Mouse (Mus musculus) Patski (cell line): ENCODE results near the gene Smyd4. TPM values are rescaled to one million over a fixed set of nuclear protein-coding genes. Genes with fewer than 3 reads are reported as not detected.
A peak's percentile ranks its signal among the peaks of the same experiment; 100 is the strongest.
"Not testable (repeated sequence)": the region's sequence is repeated elsewhere in the genome, so short reads cannot be mapped to it uniquely, and the experiment has no call there.

Experiments used
- ATAC-seq: fragments of 100-300 bp; one replicate; pipeline ENCODE4 v1.8.0; 2021
- CTCF ChIA-PET: fragments of 350-600 bp; sonication (Branson Sonifier 250); formaldehyde crosslinking; loops from one replicate; lab custom pipeline; 2022; ENCODE audit warnings: inconsistent platforms; lab: Charles Lee
- POLR2A ChIA-PET: fragments of 350-600 bp; sonication (Branson Sonifier 250); formaldehyde crosslinking; loops from one replicate; lab custom pipeline; 2022; ENCODE audit warnings: antibody characterized with exemption, inconsistent platforms; lab: Charles Lee
- DNase-seq: peaks from one replicate; pipeline ENCODE4 v3.0.0-alpha.2; 2011; ENCODE audit warnings: low read depth, low spot score
- H3K27me3 ChIP-seq: fragments of 371-371 bp; one replicate; pipeline ENCODE4 v1.5.1; 2021
- CTCF ChIP-seq: fragments of 100-300 bp; IDR thresholded peaks from one replicate; pipeline ENCODE4 v1.5.1; 2021
- in situ Hi-C: fragments of 300-500 bp; cut with MboI; formaldehyde crosslinking; loops from 3 replicates; pipeline ENCODE4 v1.11.1; 2018; ENCODE audit warnings: low pct_unique_long_range_greater_than_20kb, mixed read lengths
- polyA plus RNA-seq: library from polyadenylated mRNA; unstranded; gene quantifications from one replicate; pipeline ENCODE4 v1.2.3, GENCODE M21; 2021

Gene Smyd4
- polyA plus RNA-seq, 1 experiment from 2014 or later = 10.4 TPM

DNA sequence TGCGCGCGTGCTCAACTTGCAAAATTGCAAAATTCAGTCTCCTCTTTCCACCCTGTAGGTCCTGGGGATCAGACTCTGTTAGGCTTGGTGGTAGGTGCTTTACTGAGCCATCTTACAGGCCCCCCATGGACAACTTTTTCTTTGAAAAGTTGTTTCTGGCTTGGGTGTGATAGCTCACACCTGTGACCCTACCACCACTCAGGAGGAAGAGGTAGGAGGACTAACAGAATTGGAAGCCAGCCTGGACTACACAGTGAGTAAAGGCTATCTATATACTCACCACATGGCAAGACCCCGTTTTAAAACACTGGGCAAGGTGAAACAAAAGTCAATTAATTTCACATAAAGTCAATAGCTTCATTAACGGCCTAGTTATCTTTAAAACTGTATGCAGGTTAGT, 3.5 kb upstream of the Smyd4 start:
- no peak for TF ChIP-seq CTCF
- H3K27me3 ChIP-seq = no peaks in the 10 kb centered on the region
- in situ Hi-C loops = no loop called here
- ChIA-PET POLR2A (interaction anchor here (0.6 kb wide), 3 partner anchors 116 to 393 kb away, joined by 3 to 12 read pairs (median 3); no protein-coding TSS in a partner anchor), CTCF (interaction anchor here (0.7 to 1.5 kb wide), 2 partner anchors 24 to 27 kb away, joined by 3 to 4 read pairs; no protein-coding TSS in a partner anchor)
- ATAC-seq = no peak
- DNase-seq = no peak

DNA sequence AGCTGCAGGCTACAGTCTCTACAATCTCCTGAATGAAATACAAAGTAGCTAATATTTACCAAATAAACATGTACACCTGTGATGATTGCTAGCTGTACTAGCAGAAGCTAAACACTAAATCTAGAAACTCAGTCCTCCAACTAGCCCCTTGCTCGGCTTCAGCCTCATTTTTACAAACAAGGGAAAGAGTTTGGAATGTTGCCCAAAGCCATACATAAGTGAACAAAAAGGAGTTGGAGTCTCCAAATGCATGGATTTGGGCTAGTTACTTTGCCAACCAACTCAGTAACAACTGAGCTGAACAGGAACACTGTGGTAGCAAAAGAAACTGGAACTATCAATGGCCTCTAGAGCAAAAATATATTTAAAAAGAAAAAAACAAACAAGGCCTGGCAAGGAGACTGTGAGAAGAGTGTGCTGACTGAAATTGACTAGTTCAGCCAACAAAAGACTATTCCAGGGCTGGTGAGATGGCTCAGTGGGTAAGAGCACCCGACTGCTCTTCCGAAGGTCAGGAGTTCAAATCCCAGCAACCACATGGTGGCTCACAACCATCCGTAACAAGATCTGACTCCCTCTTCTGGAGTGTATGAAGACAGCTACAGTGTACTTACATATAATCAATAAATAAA, 1.6 kb upstream of the Smyd4 start:
- DNase-seq = no peak
- CTCF ChIA-PET = no interaction called here
- no peak for TF ChIP-seq CTCF
- POLR2A ChIA-PET = interaction anchor here (0.8 kb wide), 1 partner anchor 15 kb away, joined by 3 read pairs; no protein-coding TSS in a partner anchor
- no peaks in the 10 kb centered on the region for H3K27me3 ChIP-seq
- in situ Hi-C loops = no loop called here
- ATAC-seq = no peak

DNA sequence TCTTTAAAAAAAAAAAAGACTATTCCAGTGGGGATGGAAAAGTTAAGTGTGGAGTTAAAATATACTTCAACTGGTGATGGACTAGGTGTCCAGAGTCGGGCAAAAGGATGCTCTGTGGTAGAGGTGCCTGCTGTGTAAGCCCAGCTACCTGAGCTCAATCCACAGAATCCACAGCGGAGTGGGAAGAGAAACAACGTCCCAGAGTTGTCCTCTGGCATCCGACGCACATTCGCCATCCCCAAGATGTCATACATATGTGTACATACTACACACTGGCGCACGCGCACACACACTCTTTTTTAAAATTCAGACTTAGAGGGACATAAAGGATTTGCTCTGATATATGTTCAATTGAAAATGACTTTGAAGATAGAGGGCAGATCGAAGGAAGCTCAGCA, 1.0 kb upstream of the Smyd4 start:
- CTCF ChIA-PET = no interaction called here
- no peaks in the 10 kb centered on the region for H3K27me3 ChIP-seq
- DNase-seq (no peak), ATAC-seq (no peak)
- no peak for TF ChIP-seq CTCF
- POLR2A ChIA-PET = no interaction called here
- in situ Hi-C loops = no loop called here

DNA sequence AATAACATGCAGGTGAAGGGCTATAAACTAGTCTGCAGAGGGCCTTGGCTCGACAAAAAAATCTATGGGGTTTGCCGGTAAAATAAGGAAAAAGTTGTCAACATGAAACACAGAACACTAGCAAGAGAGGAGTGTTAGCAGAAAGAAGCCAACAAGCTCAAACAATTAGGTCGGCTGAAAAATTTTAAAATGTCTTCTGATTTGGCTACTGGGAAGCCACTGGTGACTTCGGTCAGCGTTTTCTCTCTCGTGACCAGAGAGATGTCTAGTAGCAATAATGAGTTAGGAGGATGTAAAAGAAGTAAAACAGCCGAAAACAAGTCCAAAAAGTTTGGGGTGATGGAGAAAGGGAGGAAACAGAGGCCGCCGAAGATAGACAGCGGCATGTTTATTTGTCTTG, 637 bp upstream of the Smyd4 start:
- ChIA-PET POLR2A (no interaction called here), CTCF (no interaction called here)
- no peak for TF ChIP-seq CTCF
- H3K27me3 ChIP-seq = no peaks in the 10 kb centered on the region
- DNase-seq (no peak), ATAC-seq (no peak)
- in situ Hi-C loops = no loop called here

DNA sequence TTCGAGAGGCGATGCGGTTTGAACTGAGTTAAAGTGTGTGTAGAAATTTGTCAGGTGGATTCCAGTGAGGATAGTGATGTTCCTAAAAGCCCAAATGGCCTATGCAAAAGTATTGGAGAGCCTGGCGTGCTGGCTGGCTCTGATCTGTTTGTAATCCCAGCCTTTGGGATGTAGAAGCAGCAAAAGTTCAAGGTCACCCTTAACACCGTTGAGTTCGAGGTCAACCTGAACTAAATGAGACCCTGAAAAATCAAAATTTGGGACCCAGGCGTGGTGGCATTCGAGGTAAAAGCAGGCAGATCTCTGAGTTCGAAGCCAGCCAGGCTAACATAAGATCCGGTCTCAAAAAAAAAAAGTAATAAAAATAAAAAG, 643 bp downstream of the Smyd4 start:
- ATAC-seq (no peak), DNase-seq (no peak)
- POLR2A ChIA-PET = interaction anchor here (1.2 kb wide), 1 partner anchor 111 kb away, joined by 3 read pairs; no protein-coding TSS in a partner anchor

DNA sequence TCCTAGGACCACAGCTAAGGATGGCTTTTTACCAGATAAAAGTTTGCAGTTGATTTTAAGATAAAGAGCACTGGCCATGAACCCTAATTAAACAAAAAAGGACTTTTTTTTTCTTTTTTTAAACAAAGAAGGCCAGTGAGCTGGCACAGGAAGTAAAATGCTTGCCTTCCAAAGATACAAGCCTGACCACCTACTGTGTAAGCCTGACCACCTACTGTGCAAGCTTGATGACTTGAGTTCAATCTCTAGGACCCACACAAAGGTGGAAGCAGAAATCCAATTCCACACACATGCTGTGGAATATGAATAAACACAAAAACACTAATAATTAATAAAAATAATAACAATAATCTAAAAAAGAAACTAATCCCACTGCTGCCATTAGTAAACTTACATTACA, 3.0 kb downstream of the Smyd4 start:
- no peaks in the 10 kb centered on the region for H3K27me3 ChIP-seq
- DNase-seq (no peak), ATAC-seq (no peak)
- in situ Hi-C loops = no loop called here
- POLR2A ChIA-PET = no interaction called here
- CTCF ChIA-PET = no interaction called here
- no peak for TF ChIP-seq CTCF

More for the DNA sequence above, 643 bp downstream of the Smyd4 start:
- in situ Hi-C loops = no loop called here
- H3K27me3 ChIP-seq = no peaks in the 10 kb centered on the region
- TF ChIP-seq CTCF = no peak
- CTCF ChIA-PET = no interaction called here

DNA sequence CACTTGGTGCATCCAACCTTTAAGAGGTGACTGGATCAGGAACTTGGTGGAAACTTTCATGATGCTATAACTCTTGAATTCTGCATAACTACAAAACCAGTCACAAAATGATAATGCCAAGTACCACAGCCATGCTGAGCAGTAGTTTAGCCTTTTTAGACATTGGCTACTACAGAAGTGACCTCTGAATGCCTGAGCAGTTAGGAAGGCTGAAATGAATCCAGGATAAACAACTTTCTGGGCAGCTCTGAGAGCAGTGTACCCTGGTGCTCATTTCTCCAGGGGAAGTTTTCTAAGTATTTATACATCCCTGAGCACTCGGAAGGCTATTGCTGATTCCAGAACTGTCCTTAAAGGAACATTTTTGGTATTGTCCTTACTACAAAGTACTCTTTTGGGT, 7.2 kb downstream of the Smyd4 start:
- ChIA-PET CTCF (interaction anchor here (1.7 to 1.8 kb wide), 2 partner anchors 11 to 21 kb away, joined by 5 to 10 read pairs; no protein-coding TSS in a partner anchor), POLR2A (interaction anchor here (1.6 kb wide), 1 partner anchor 11 kb away, joined by 12 read pairs; no protein-coding TSS in a partner anchor)
- DNase-seq (peak; percentile 50), ATAC-seq (peak; percentile 51)
- H3K27me3 ChIP-seq = no peaks in the 10 kb centered on the region
- no peak for TF ChIP-seq CTCF
- in situ Hi-C loops = no loop called here

DNA sequence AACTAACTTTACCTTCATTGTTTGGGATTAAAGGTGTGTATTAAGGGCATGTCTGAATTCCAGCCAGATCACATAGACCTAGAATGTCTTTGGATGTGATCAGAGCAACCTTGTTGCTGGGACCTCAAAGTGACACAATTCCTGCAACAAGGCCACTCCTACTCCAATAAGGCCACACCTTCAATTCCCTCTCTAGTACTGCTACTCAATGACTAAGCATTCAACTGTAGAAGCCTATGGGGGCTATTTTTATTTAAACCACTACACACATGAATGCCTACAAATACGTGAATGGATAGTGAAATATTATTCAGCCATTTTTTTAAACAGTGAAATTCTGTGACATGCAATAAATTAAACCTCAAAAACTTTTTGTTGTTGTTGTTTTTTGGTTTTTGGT, 28.9 kb downstream of the Smyd4 start:
- ATAC-seq = no peak
- ChIA-PET CTCF (interaction anchor here (1.0 kb wide), 1 partner anchor 9 kb away, joined by 3 read pairs; no protein-coding TSS in a partner anchor), POLR2A (interaction anchor here (1.0 kb wide), 1 partner anchor 66 kb away, joined by 3 read pairs; no protein-coding TSS in a partner anchor)
- no peaks in the 10 kb centered on the region for H3K27me3 ChIP-seq
- no peak for TF ChIP-seq CTCF
- no peak for DNase-seq
- in situ Hi-C loops = no loop called here

DNA sequence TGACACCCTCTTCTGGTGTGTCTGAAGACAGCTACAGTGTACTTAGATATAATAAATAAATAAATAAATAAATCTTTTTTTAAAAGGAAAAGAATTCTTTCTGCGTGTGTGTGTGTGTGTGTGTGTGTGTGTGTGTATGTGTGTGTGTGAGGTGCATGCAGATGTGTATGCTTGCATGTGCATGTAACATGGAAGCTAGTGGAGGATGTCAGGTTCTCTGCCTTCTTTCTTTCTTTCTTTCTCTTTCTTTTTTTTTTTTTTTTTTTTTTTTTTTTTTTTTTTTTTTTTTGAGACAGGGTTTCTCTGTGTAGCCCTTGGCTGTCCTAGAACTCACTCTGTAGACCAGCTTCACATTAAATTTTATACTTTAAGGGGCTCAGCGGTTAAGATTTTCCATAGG, 30.6 kb downstream of the Smyd4 start:
- in situ Hi-C loops, ATAC-seq, DNase-seq, CTCF ChIA-PET, H3K27me3 ChIP-seq: not testable (repeated sequence)
- POLR2A ChIA-PET = interaction anchor here (0.7 kb wide), 1 partner anchor 11 kb away, joined by 7 read pairs; no protein-coding TSS in a partner anchor

DNA sequence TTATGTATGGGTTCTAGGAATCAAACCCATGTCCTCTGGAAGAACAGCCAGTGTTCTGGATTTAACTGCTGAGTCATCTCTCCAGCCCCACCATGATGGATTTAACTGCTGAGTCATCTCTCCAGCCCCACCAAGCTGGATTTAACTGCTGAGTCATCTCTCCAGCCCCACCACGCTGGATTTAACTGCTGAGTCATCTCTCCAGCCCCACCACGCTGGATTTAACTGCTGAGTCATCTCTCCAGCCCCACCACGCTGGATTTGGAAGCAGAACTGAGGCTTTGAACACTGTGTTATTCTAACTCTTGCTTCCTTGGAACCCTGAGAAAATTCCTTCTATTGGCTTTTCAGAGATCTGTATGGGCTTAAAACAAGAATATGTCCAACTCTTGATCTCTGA, 35.3 kb downstream of the Smyd4 start:
- POLR2A ChIA-PET, DNase-seq, in situ Hi-C loops, CTCF ChIA-PET, H3K27me3 ChIP-seq, ATAC-seq: not testable (repeated sequence)

DNA sequence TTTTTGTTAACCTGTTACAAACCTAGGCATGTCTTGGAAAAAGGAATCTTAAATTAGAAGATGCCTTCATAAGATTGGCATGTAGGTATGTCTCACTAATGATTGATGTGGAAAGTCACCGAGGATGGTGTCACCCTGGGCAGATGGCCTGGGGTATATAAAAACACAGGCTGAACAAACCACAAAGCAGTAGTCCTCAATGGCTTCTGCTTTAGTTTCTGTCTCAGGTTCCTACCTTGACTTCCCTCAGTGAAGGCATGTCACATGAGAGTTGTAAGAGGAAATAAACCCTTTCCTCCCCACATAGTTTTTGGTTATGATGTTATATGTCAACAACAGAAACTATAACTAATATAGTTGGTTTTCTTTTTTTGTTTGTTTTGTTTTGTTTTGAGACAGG, 47.4 kb downstream of the Smyd4 start:
- no peak for DNase-seq
- in situ Hi-C loops = loop anchor here (5.0 to 10.0 kb wide), 2 partner anchors 179 to 213 kb away; no protein-coding TSS in a partner anchor
- H3K27me3 ChIP-seq = no peaks in the 10 kb centered on the region
- POLR2A ChIA-PET = no interaction called here
- CTCF ChIA-PET = no interaction called here
- ATAC-seq = no peak
- no peak for TF ChIP-seq CTCF
